8 mouse cellular contexts compared by ENCODE assay signal in the genomic region with DNA sequence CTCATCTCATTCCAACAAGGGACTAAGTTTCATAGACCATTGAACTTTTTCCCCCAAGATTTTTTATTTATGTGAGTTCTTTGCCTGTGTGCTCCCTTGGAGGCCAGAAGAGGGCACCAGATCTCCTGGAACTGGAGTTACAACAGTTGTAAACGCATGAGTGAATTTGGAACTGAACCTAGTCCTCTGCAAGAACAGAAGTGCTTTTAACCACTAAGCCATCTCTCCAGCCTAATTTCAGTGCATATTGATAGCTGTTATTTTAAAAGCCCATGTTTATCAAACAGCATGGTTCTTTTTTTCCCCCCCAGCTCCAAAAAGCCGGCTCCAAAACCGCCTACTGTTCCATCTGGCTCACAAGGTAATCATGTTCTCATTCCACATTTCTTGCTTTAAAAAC. TPM values are rescaled to one million over a fixed set of nuclear protein-coding genes. Genes with fewer than 3 reads are reported as not detected.
DNase-seq lines count a peak whose midpoint lies in the region; ATAC-seq lines count a peak whose summit lies in the region.

No protein-coding gene starts in this region.

- no peak overlapping the region for H3K9ac ChIP-seq in limb, embryonic 11.5 days (ENCODE audit: low read length)
- H3K9ac ChIP-seq in forebrain, embryonic 15.5 days (replicated peaks) = no peak overlapping the region

- no peak overlapping the region for H3K4me2 ChIP-seq in limb, embryonic 11.5 days (ENCODE audit: low read depth, severe bottlenecking)
- H3K4me2 ChIP-seq in forebrain, embryonic 15.5 days (replicated peaks) = no peak overlapping the region

- DNase-seq in adrenal gland, adult (ENCODE audit: inconsistent age in 2 of 2, low spot score in 1 of 2) = peak; percentile 5 to 49
- no peak for DNase-seq in adrenal gland, postnatal 4 days (ENCODE audit: low spot score in 2 of 2)
- DNase-seq in limb, embryonic 11.5 days (ENCODE audit: low spot score) = peak; percentile 26
- DNase-seq in limb, embryonic 10.5 days (ENCODE audit: low spot score) = no peak
- peak; percentile 17 to 24 for DNase-seq in cerebellum, postnatal 14 days
- peak; percentile 45 for DNase-seq in layer of hippocampus, adult 9-10 months (ENCODE audit: low spot score)
- DNase-seq in right cerebral cortex, adult 2 months (ENCODE audit: low spot score in 2 of 2) = peak; percentile 32 to 34

- 0 out of 2 replicates have a peak, but pooled peaks cover 2% of the 10 kb centered on the region for H3K36me3 ChIP-seq in limb, embryonic 11.5 days (ENCODE audit: control insufficient read depth, insufficient read depth, low read length)
- H3K36me3 ChIP-seq in limb, embryonic 10.5 days = peaks cover 32% of the 10 kb centered on the region
- peaks cover 22% of the 10 kb centered on the region for H3K36me3 ChIP-seq in forebrain, embryonic 15.5 days

- no peaks in the 10 kb centered on the region for H3K4me1 ChIP-seq in limb, embryonic 11.5 days (ENCODE audit: control insufficient read depth, insufficient read depth, low read length)
- no peaks in the 10 kb centered on the region for H3K4me1 ChIP-seq in limb, embryonic 10.5 days
- no peaks in the 10 kb centered on the region for H3K4me1 ChIP-seq in forebrain, embryonic 15.5 days

- H3K9me3 ChIP-seq in limb, embryonic 11.5 days (ENCODE audit: control insufficient read depth, low read length) = no peaks in the 10 kb centered on the region
- H3K9me3 ChIP-seq in limb, embryonic 10.5 days (replicated peaks) = no peaks in the 10 kb centered on the region
- H3K9me3 ChIP-seq in forebrain, embryonic 15.5 days = no peaks in the 10 kb centered on the region

- no peak overlapping the region for H3K4me3 ChIP-seq in limb, embryonic 11.5 days (ENCODE audit: low read depth, low read length)
- H3K4me3 ChIP-seq in limb, embryonic 10.5 days = no peak overlapping the region
- H3K4me3 ChIP-seq in forebrain, embryonic 15.5 days = no peak overlapping the region

- ATAC-seq in limb, embryonic 11.5 days (ENCODE audit: insufficient number of reproducible peaks, low FRiP score, low TSS enrichment, low read depth) = no peak
- ATAC-seq in forebrain, embryonic 15.5 days (replicated peaks) = no peak

- 84% methylated on average over 3 of the region's 3 CpGs for WGBS in limb, embryonic 11.5 days
- WGBS in limb, embryonic 10.5 days = 89% methylated on average over 3 of the region's 3 CpGs
- 65% methylated on average over 3 of the region's 3 CpGs for WGBS in forebrain, embryonic 15.5 days

- H3K27ac ChIP-seq in limb, embryonic 11.5 days (replicated peaks; ENCODE audit: low read depth, low read length) = no peak overlapping the region
- H3K27ac ChIP-seq in limb, embryonic 10.5 days = no peak overlapping the region
- no peak overlapping the region for H3K27ac ChIP-seq in forebrain, embryonic 15.5 days (replicated peaks)

- H3K27me3 ChIP-seq in limb, embryonic 11.5 days (ENCODE audit: control insufficient read depth, insufficient read depth, low read length) = no peaks in the 10 kb centered on the region
- no peaks in the 10 kb centered on the region for H3K27me3 ChIP-seq in limb, embryonic 10.5 days (ENCODE audit: low read depth, poor library complexity, severe bottlenecking)
- H3K27me3 ChIP-seq in forebrain, embryonic 15.5 days = no peaks in the 10 kb centered on the region

RNA-seq across cellular contexts. Expression of a gene that starts 8.4 kb away (rescaled TPM):
- total RNA-seq in adrenal gland, postnatal 4 days (2021) = 1 to 10 TPM; 4.3 to 5.2 TPM
- polyA plus RNA-seq in limb, embryonic 11.5 days (2014; fragmentation: Nextera tagmentation; extraction: Ambion mirVana) = 13.4 and 14.1 TPM in 2 replicates
- polyA plus RNA-seq in limb, embryonic 10.5 days (2016; fragmentation: Nextera tagmentation; extraction: Ambion mirVana) = 13.3 and 16.1 TPM in 2 replicates
- polyA plus RNA-seq in forebrain, embryonic 15.5 days (2015; fragmentation: Nextera tagmentation; extraction: Ambion mirVana) = 7.7 and 8.9 TPM in 2 replicates

RNA-seq across cellular contexts. Expression of a gene that starts 35.3 kb away (rescaled TPM):
- total RNA-seq in adrenal gland, postnatal 4 days (2021) = 10 to 100 TPM; 54.2 to 55.8 TPM
- 1.6 and 1.7 TPM in 2 replicates for polyA plus RNA-seq in limb, embryonic 11.5 days (2014; fragmentation: Nextera tagmentation; extraction: Ambion mirVana)
- 1.5 and 2.0 TPM in 2 replicates for polyA plus RNA-seq in limb, embryonic 10.5 days (2016; fragmentation: Nextera tagmentation; extraction: Ambion mirVana)
- polyA plus RNA-seq in forebrain, embryonic 15.5 days (2015; fragmentation: Nextera tagmentation; extraction: Ambion mirVana) = 0.61 and 0.89 TPM in 2 replicates

RNA-seq across cellular contexts. Expression of a gene that starts 44.1 kb away (rescaled TPM):
- total RNA-seq in adrenal gland, postnatal 4 days (2021) = 10 to 100 TPM; 36.4 to 39.4 TPM
- polyA plus RNA-seq in limb, embryonic 11.5 days (2014; fragmentation: Nextera tagmentation; extraction: Ambion mirVana) = 14.9 and 17.2 TPM in 2 replicates
- 13.5 and 14.7 TPM in 2 replicates for polyA plus RNA-seq in limb, embryonic 10.5 days (2016; fragmentation: Nextera tagmentation; extraction: Ambion mirVana)
- polyA plus RNA-seq in forebrain, embryonic 15.5 days (2015; fragmentation: Nextera tagmentation; extraction: Ambion mirVana) = 19.1 and 20.8 TPM in 2 replicates

Comparison
In these comparisons a context has a peak if more than half of its experiments do, and no peak if none do; other contexts are left out.
1. DNase-seq: peak in adrenal gland, adult (2 of 2), limb, embryonic 11.5 days (single experiment), cerebellum, postnatal 14 days (2 of 2), layer of hippocampus, adult 9-10 months (single experiment) and right cerebral cortex, adult 2 months (2 of 2); none in adrenal gland, postnatal 4 days (0 of 2) and limb, embryonic 10.5 days (single experiment).